Mouse (Mus musculus) ovary, postnatal 36 days (tissue): ENCODE results near the gene Clec4a2.
"Not testable (repeated sequence)": the region's sequence is repeated elsewhere in the genome, so short reads cannot be mapped to it uniquely, and the experiment has no call there.

Source experiments
- DNase-seq: peaks from one replicate; pipeline ENCODE4 v3.0.0; 2022; ENCODE audit warnings: low spot score, mixed read lengths

Gene Clec4a2

GRCm38 (mm10) chr6:123106128-123106527 lies at the start of gene Clec4a2:
Clec4a2 (plus strand) TSS chr6:123106428.
- DNase-seq: not testable (repeated sequence)

- DNase-seq: no peak
Measured at GRCm38 (mm10) chr6:123095125-123095843, 10.9 kb upstream of the Clec4a2 start.

- DNase-seq: no peak
Measured at GRCm38 (mm10) chr6:123123195-123123594, 17.0 kb downstream of the Clec4a2 start.

GRCm38 (mm10) chr6:123127173-123127572 lies 20.9 kb downstream of the Clec4a2 start:
- DNase-seq: no peak

- DNase-seq: not testable (repeated sequence)
Measured at GRCm38 (mm10) chr6:123137766-123138526, 31.7 kb downstream of the Clec4a2 start.

GRCm38 (mm10) chr6:123170106-123170505 lies 63.9 kb downstream of the Clec4a2 start:
- no peak for DNase-seq

GRCm38 (mm10) chr6:123171040-123171439 lies 64.8 kb downstream of the Clec4a2 start:
- DNase-seq: no peak

GRCm38 (mm10) chr6:123172593-123172992 lies 66.4 kb downstream of the Clec4a2 start, which contains the start of gene Clec4b2:
Clec4b2 (plus strand) TSS chr6:123172893.
- DNase-seq: no peak

GRCm38 (mm10) chr6:123175549-123175948 lies 69.3 kb downstream of the Clec4a2 start:
- no peak for DNase-seq

- not testable (repeated sequence) for DNase-seq
Measured at GRCm38 (mm10) chr6:123184862-123185261, 78.6 kb downstream of the Clec4a2 start.
